Mouse (Mus musculus): Measurements from ENCODE around the gene Arid2.

- TF ChIP-seq CTCF (IDR thresholded peaks at IDR 0.05; ENCODE audit: low read depth) (no peak), EP300 (optimal IDR thresholded peaks at IDR 0.05) (no peak)
These were observed 90.4 kb downstream of the Arid2 start for GRCm38 (mm10) chr15:96377701-96378100.

All from stomach, postnatal 0 days (tissue).